Mouse (Mus musculus): ENCODE data around the gene Rel. TPM values are rescaled to one million over a fixed set of nuclear protein-coding genes. Genes with fewer than 3 reads are reported as not detected.
"Not testable (repeated sequence)": the region's sequence is repeated elsewhere in the genome, so short reads cannot be mapped to it uniquely, and the experiment has no call there.

Gene Rel
- total RNA-seq (2017): 53.0 and 56.8 TPM in 2 replicates

- peak; percentile 52 for ATAC-seq (ENCODE audit: extremely low read depth, insufficient number of reproducible peaks, low FRiP score, poor library complexity, severe bottlenecking)
These were observed at the start of gene Rel for GRCm38 (mm10) chr11:23770760-23771506. TSS of gene Rel (minus strand) at chr11:23770970.

GRCm38 (mm10) chr11:23818745-23819144 lies 48.0 kb upstream of the Rel start:
- ATAC-seq (ENCODE audit: extremely low read depth, insufficient number of reproducible peaks, low FRiP score, poor library complexity, severe bottlenecking): peak; percentile 53

GRCm38 (mm10) chr11:23810741-23811140 lies 40.0 kb upstream of the Rel start:
- ATAC-seq (ENCODE audit: extremely low read depth, insufficient number of reproducible peaks, low FRiP score, poor library complexity, severe bottlenecking): no peak

GRCm38 (mm10) chr11:23805716-23806115 lies 34.9 kb upstream of the Rel start:
- peak; percentile 40; the same call in 1 of the 2 replicates for ATAC-seq (ENCODE audit: extremely low read depth, insufficient number of reproducible peaks, low FRiP score, poor library complexity, severe bottlenecking)

GRCm38 (mm10) chr11:23803136-23803535 lies 32.4 kb upstream of the Rel start:
- no peak for ATAC-seq (ENCODE audit: extremely low read depth, insufficient number of reproducible peaks, low FRiP score, poor library complexity, severe bottlenecking)

- ATAC-seq (ENCODE audit: extremely low read depth, insufficient number of reproducible peaks, low FRiP score, poor library complexity, severe bottlenecking): no peak
These were observed 31.5 kb upstream of the Rel start for GRCm38 (mm10) chr11:23802256-23802655.

GRCm38 (mm10) chr11:23801851-23802250 lies 31.1 kb upstream of the Rel start:
- ATAC-seq (ENCODE audit: extremely low read depth, insufficient number of reproducible peaks, low FRiP score, poor library complexity, severe bottlenecking): no peak

GRCm38 (mm10) chr11:23783677-23784076 lies 12.9 kb upstream of the Rel start:
- ATAC-seq (ENCODE audit: extremely low read depth, insufficient number of reproducible peaks, low FRiP score, poor library complexity, severe bottlenecking): not testable (repeated sequence)

- ATAC-seq (ENCODE audit: extremely low read depth, insufficient number of reproducible peaks, low FRiP score, poor library complexity, severe bottlenecking): no peak
These were observed 12.3 kb upstream of the Rel start for GRCm38 (mm10) chr11:23783085-23783484.

GRCm38 (mm10) chr11:23782038-23782437 lies 11.3 kb upstream of the Rel start:
- peak; percentile 56; the same call in 1 of the 2 replicates for ATAC-seq (ENCODE audit: extremely low read depth, insufficient number of reproducible peaks, low FRiP score, poor library complexity, severe bottlenecking)

GRCm38 (mm10) chr11:23778787-23779201 lies 8.0 kb upstream of the Rel start:
- peak; percentile 88 for ATAC-seq (ENCODE audit: extremely low read depth, insufficient number of reproducible peaks, low FRiP score, poor library complexity, severe bottlenecking)

GRCm38 (mm10) chr11:23772471-23772870 lies 1.7 kb upstream of the Rel start:
- no peak for ATAC-seq (ENCODE audit: extremely low read depth, insufficient number of reproducible peaks, low FRiP score, poor library complexity, severe bottlenecking)

- no peak; the same call in 1 of the 2 replicates for ATAC-seq (ENCODE audit: extremely low read depth, insufficient number of reproducible peaks, low FRiP score, poor library complexity, severe bottlenecking)
These were observed 832 bp upstream of the Rel start for GRCm38 (mm10) chr11:23771507-23772097.

- no peak for ATAC-seq (ENCODE audit: extremely low read depth, insufficient number of reproducible peaks, low FRiP score, poor library complexity, severe bottlenecking)
These were observed 335 bp downstream of the Rel start for GRCm38 (mm10) chr11:23770510-23770759.

GRCm38 (mm10) chr11:23769686-23770509 lies 872 bp downstream of the Rel start:
- ATAC-seq (ENCODE audit: extremely low read depth, insufficient number of reproducible peaks, low FRiP score, poor library complexity, severe bottlenecking): peak; percentile 40

- no peak for ATAC-seq (ENCODE audit: extremely low read depth, insufficient number of reproducible peaks, low FRiP score, poor library complexity, severe bottlenecking)
These were observed 1.7 kb downstream of the Rel start for GRCm38 (mm10) chr11:23769033-23769432.

- ATAC-seq (ENCODE audit: extremely low read depth, insufficient number of reproducible peaks, low FRiP score, poor library complexity, severe bottlenecking): no peak
These were observed 2.8 kb downstream of the Rel start for GRCm38 (mm10) chr11:23767928-23768327.

GRCm38 (mm10) chr11:23767369-23767768 lies 3.4 kb downstream of the Rel start:
- not testable (repeated sequence) for ATAC-seq (ENCODE audit: extremely low read depth, insufficient number of reproducible peaks, low FRiP score, poor library complexity, severe bottlenecking)

- ATAC-seq (ENCODE audit: extremely low read depth, insufficient number of reproducible peaks, low FRiP score, poor library complexity, severe bottlenecking): no peak
These were observed 8.1 kb downstream of the Rel start for GRCm38 (mm10) chr11:23762635-23763034.

GRCm38 (mm10) chr11:23758218-23758617 lies 12.6 kb downstream of the Rel start:
- no peak for ATAC-seq (ENCODE audit: extremely low read depth, insufficient number of reproducible peaks, low FRiP score, poor library complexity, severe bottlenecking)
